Mouse (Mus musculus) C2C12 (cell line): ENCODE data around the gene Neu2. TPM values are rescaled to one million over a fixed set of nuclear protein-coding genes. Genes with fewer than 3 reads are reported as not detected.

Source experiments
- H3K27me3 ChIP-seq: one replicate; pipeline ENCODE4 v1.6.1; 2011; ENCODE audit not compliant: control insufficient read depth, insufficient read depth, insufficient read length
- H3K36me3 ChIP-seq: one replicate; pipeline ENCODE4 v1.6.1; 2011; ENCODE audit not compliant: control insufficient read depth, insufficient read depth
- H3K4me3 ChIP-seq: one replicate; pipeline ENCODE4 v1.5.1; 2011; ENCODE audit warnings: mild to moderate bottlenecking, control low read depth; ENCODE audit not compliant: poor library complexity, insufficient read depth, severe bottlenecking
- H3K79me2 ChIP-seq: one replicate; pipeline ENCODE4 v1.6.1; 2011; ENCODE audit not compliant: control insufficient read depth, insufficient read depth
- H3K79me3 ChIP-seq: one replicate; pipeline ENCODE4 v1.6.1; 2011; ENCODE audit warnings: low read depth, control low read depth
- H3ac ChIP-seq: one replicate; pipeline ENCODE3; 2011; ENCODE audit warnings: low read depth; ENCODE audit not compliant: control insufficient read depth, insufficient read length
- CEBPB ChIP-seq: IDR thresholded peaks from one replicate; pipeline ENCODE4 v1.6.1; 2011; ENCODE audit warnings: low read depth, mild to moderate bottlenecking, control low read depth, moderate library complexity
- CTCF ChIP-seq: IDR thresholded peaks from one replicate; pipeline ENCODE4 v1.5.1; 2011; ENCODE audit not compliant: control insufficient read depth, insufficient read depth, insufficient read length
- FOSL1 ChIP-seq: IDR thresholded peaks from one replicate; pipeline ENCODE4 v1.8.0; 2011; ENCODE audit warnings: mild to moderate bottlenecking, low read length; ENCODE audit not compliant: poor library complexity, insufficient read depth, severe bottlenecking
- MAX ChIP-seq: IDR thresholded peaks from one replicate; pipeline ENCODE4 v1.6.1; 2011; ENCODE audit warnings: mild to moderate bottlenecking, control low read depth
- MYOD1 ChIP-seq: IDR thresholded peaks from one replicate; pipeline ENCODE4 v1.6.1; 2011; ENCODE audit warnings: low read depth; ENCODE audit not compliant: control insufficient read depth, insufficient read length
- MYOG ChIP-seq: IDR thresholded peaks from one replicate; pipeline ENCODE4 v1.6.1; 2011; ENCODE audit not compliant: control insufficient read depth, insufficient read length; ENCODE audit errors: extremely low read depth
- USF1 ChIP-seq: IDR thresholded peaks from one replicate; pipeline ENCODE4 v1.6.1; 2011; ENCODE audit warnings: low read depth, mild to moderate bottlenecking, control low read depth, moderate library complexity
- polyA plus RNA-seq: library from polyadenylated mRNA; unstranded; fragments of >200 nt; fragmentation: generic; extraction: Trizol; gene quantifications from one replicate; pipeline ENCODE4 v1.2.1, GENCODE M21; 2012; ENCODE audit warnings: missing spikeins

Neu2 gene
- polyA plus RNA-seq, 1 experiment: not detected

- TF ChIP-seq FOSL1 (no peak), CTCF (no peak), MYOD1 (no peak), USF1 (no peak), MYOG (no peak), CEBPB (no peak), MAX (no peak)
- Histone ChIP-seq H3K79me3 (no peaks in the 10 kb centered on the region), H3K79me2 (no peaks in the 10 kb centered on the region), H3K4me3 (no peak overlapping the region), H3ac (no peak overlapping the region), H3K27me3 (no peaks in the 10 kb centered on the region), H3K36me3 (no peaks in the 10 kb centered on the region)
Observed at GRCm38 (mm10) chr1:87521523-87521922, 11.8 kb downstream of the Neu2 start.

- Histone ChIP-seq H3K79me2 (no peaks in the 10 kb centered on the region), H3K27me3 (no peaks in the 10 kb centered on the region), H3K79me3 (no peaks in the 10 kb centered on the region), H3K36me3 (no peaks in the 10 kb centered on the region), H3ac (no peak overlapping the region), H3K4me3 (no peak overlapping the region)
- TF ChIP-seq CEBPB (no peak), MAX (no peak), USF1 (no peak), CTCF (no peak), MYOD1 (no peak), MYOG (no peak), FOSL1 (no peak)
Observed at GRCm38 (mm10) chr1:87525041-87525440, 15.4 kb downstream of the Neu2 start.

- Histone ChIP-seq H3ac (no peak overlapping the region), H3K27me3 (no peaks in the 10 kb centered on the region), H3K79me2 (no peaks in the 10 kb centered on the region), H3K36me3 (no peaks in the 10 kb centered on the region), H3K79me3 (no peaks in the 10 kb centered on the region), H3K4me3 (no peak overlapping the region)
- TF ChIP-seq CEBPB (no peak), USF1 (no peak), CTCF (no peak), FOSL1 (no peak), MAX (no peak), MYOG (no peak), MYOD1 (no peak)
Observed at GRCm38 (mm10) chr1:87527191-87527590, 17.5 kb downstream of the Neu2 start.

GRCm38 (mm10) chr1:87532346-87532745, 22.7 kb downstream of the Neu2 start:
- no peaks in the 10 kb centered on the region for H3K79me2 ChIP-seq
- H3K27me3 ChIP-seq: no peaks in the 10 kb centered on the region
- H3K79me3 ChIP-seq: no peaks in the 10 kb centered on the region
- H3K4me3 ChIP-seq: no peak overlapping the region
- TF ChIP-seq MYOG (no peak), MYOD1 (no peak), USF1 (no peak)
- H3K36me3 ChIP-seq: no peaks in the 10 kb centered on the region
- H3ac ChIP-seq: no peak overlapping the region

GRCm38 (mm10) chr1:87534118-87534517, 24.4 kb downstream of the Neu2 start:
- H3K79me2 ChIP-seq: no peaks in the 10 kb centered on the region
- no peak overlapping the region for H3ac ChIP-seq
- no peak overlapping the region for H3K4me3 ChIP-seq
- TF ChIP-seq MYOG: no peak
- no peak for TF ChIP-seq MAX
- no peak for TF ChIP-seq CEBPB
- no peak for TF ChIP-seq USF1
- TF ChIP-seq MYOD1: no peak
- no peak for TF ChIP-seq CTCF
- no peak for TF ChIP-seq FOSL1
- H3K79me3 ChIP-seq: no peaks in the 10 kb centered on the region
- H3K27me3 ChIP-seq: no peaks in the 10 kb centered on the region
- no peaks in the 10 kb centered on the region for H3K36me3 ChIP-seq

GRCm38 (mm10) chr1:87537008-87537407, 27.3 kb downstream of the Neu2 start:
- TF ChIP-seq CEBPB: no peak
- no peak for TF ChIP-seq MAX

More at GRCm38 (mm10) chr1:87537008-87537407, 27.3 kb downstream of the Neu2 start:
- H3K36me3 ChIP-seq: no peaks in the 10 kb centered on the region
- no peaks in the 10 kb centered on the region for H3K79me3 ChIP-seq
- H3K27me3 ChIP-seq: no peaks in the 10 kb centered on the region
- H3ac ChIP-seq: no peak overlapping the region
- no peaks in the 10 kb centered on the region for H3K79me2 ChIP-seq
- no peak overlapping the region for H3K4me3 ChIP-seq
